Comparison of ENCODE assay signal across 8 mouse cellular contexts in genomic region chr1:193086842-193087476, GRCm38 (mm10). TPM values are rescaled to one million over a fixed set of nuclear protein-coding genes. Genes with fewer than 3 reads are reported as not detected.
A peak's percentile ranks its signal among the peaks of the same experiment; 100 is the strongest.
DNase-seq lines count a peak whose midpoint lies in the region; ATAC-seq lines count a peak whose summit lies in the region.

No protein-coding gene starts in this region.

- no peaks in the 10 kb centered on the region for H3K36me3 ChIP-seq in heart, embryonic 12.5 days

- no peak overlapping the region for H3K4me2 ChIP-seq in heart, embryonic 12.5 days

- H3K9ac ChIP-seq in heart, embryonic 12.5 days: no peak overlapping the region

- 0 out of 2 replicates have a peak, but pooled peaks cover 3% of the 10 kb centered on the region for H3K4me1 ChIP-seq in heart, embryonic 12.5 days (replicated peaks)

- no peak overlapping the region for H3K27ac ChIP-seq in heart, embryonic 12.5 days (ENCODE audit: poor library complexity, severe bottlenecking)

- intact Hi-C loops in gastrocnemius, postnatal 36 days (cut with DNase I): loop anchor here (10.0 kb wide), 1 partner anchor 302 kb away; no protein-coding TSS in a partner anchor

- 56% methylated on average over 9 of the region's 9 CpGs for WGBS in heart, embryonic 12.5 days

- H3K9me3 ChIP-seq in heart, embryonic 12.5 days (replicated peaks): no peaks in the 10 kb centered on the region

- no peak for ATAC-seq in heart, embryonic 12.5 days (ENCODE audit: insufficient number of reproducible peaks, low FRiP score)

- H3K27me3 ChIP-seq in heart, embryonic 12.5 days (replicated peaks): no peaks in the 10 kb centered on the region

- H3K4me3 ChIP-seq in heart, embryonic 12.5 days: no peak overlapping the region

- peak; percentile 64 to 81 for DNase-seq in heart, adult 18-20 months
- peak; percentile 86 for DNase-seq in adrenal gland, adult 2 months
- peak; percentile 28 to 44 for DNase-seq in gastrocnemius, postnatal 36 days
- DNase-seq in lung, postnatal 25 days (ENCODE audit: low spot score): peak; percentile 34
- peak; percentile 35 for DNase-seq in thymus, postnatal 25 days
- DNase-seq in spleen, adult 18-20 months: no peak
- DNase-seq in urinary bladder, adult 2 months (ENCODE audit: low spot score): no peak

RNA-seq across cellular contexts. Expression of gene Diexf, which starts 43.1 kb away (rescaled TPM):
- 10 to 100 TPM; 10.1 to 12.4 TPM for total RNA-seq in heart, adult 18-20 months (2021)
- polyA plus RNA-seq in heart, embryonic 12.5 days (2016; fragmentation: Nextera tagmentation; extraction: Ambion mirVana): 4.8 TPM in 2 replicates
- 10 to 100 TPM; 11.1 to 19.0 TPM for total RNA-seq in adrenal gland, adult 2 months (2021)
- polyA plus RNA-seq in adrenal gland, adult 2 months (2012; rRNA removed): 10.6 and 12.9 TPM in 2 replicates
- total RNA-seq in gastrocnemius, postnatal 36 days (2021): 1 to 10 TPM; 6.0 to 7.6 TPM
- polyA plus RNA-seq in urinary bladder, adult 2 months (2012; rRNA removed): 13.0 and 16.4 TPM in 2 replicates

RNA-seq across cellular contexts. Expression of gene Syt14, which starts 51.4 kb away (rescaled TPM):
- total RNA-seq in heart, adult 18-20 months (2021): under 1 TPM; 0.15 to 0.36 TPM
- 1.4 and 1.6 TPM in 2 replicates for polyA plus RNA-seq in heart, embryonic 12.5 days (2016; fragmentation: Nextera tagmentation; extraction: Ambion mirVana)
- total RNA-seq in adrenal gland, adult 2 months (2021): 1 to 10 TPM; 8.3 to 8.7 TPM
- polyA plus RNA-seq in adrenal gland, adult 2 months (2012; rRNA removed): 0.93 and 1.4 TPM in 2 replicates
- total RNA-seq in gastrocnemius, postnatal 36 days (2021): under 1 TPM; 0.05 to 0.15 TPM
- 1.1 and 1.2 TPM in 2 replicates for polyA plus RNA-seq in urinary bladder, adult 2 months (2012; rRNA removed)

Comparison
In these comparisons a context has a peak if more than half of its experiments do, and no peak if none do; other contexts are left out.
1. DNase-seq: peak in heart, adult 18-20 months (2 of 2), adrenal gland, adult 2 months (single experiment), gastrocnemius, postnatal 36 days (2 of 2), lung, postnatal 25 days (single experiment) and thymus, postnatal 25 days (single experiment); none in spleen, adult 18-20 months (0 of 2) and urinary bladder, adult 2 months (single experiment).
2. RNA of gene Syt14, which starts 51.4 kb away (total RNA-seq): 8.3 to 8.7 TPM in adrenal gland, adult 2 months; 0.15 to 0.36 TPM in heart, adult 18-20 months and 0.05 to 0.15 TPM in gastrocnemius, postnatal 36 days; every median in the first group is over 4 times any median in the second.